Mouse (Mus musculus) limb, embryonic 14.5 days (tissue): ENCODE results near the gene Fgfrl1. TPM values are rescaled to one million over a fixed set of nuclear protein-coding genes. Genes with fewer than 3 reads are reported as not detected.

Experiments used
- ATAC-seq: fragments of 200-750 bp; cut with Nextera tagmentation; 2 replicates; pipeline ENCODE4 v1.8.0; 2017; ENCODE audit warnings: low read depth, moderate number of reproducible peaks, moderate TSS enrichment; ENCODE audit not compliant: low FRiP score
- DNase-seq: peaks from one replicate; pipeline ENCODE4 v3.0.0-alpha.2; 2015; ENCODE audit warnings: low spot score
- H3K27ac ChIP-seq: fragments of 300-500 bp; sonication (generic); replicated peaks from 2 replicates; pipeline ENCODE4 v1.5.1; 2014; ENCODE audit warnings: low read depth, mild to moderate bottlenecking, low read length, moderate library complexity, mixed read lengths
- H3K27me3 ChIP-seq: fragments of 300-500 bp; sonication (generic); 2 replicates; pipeline ENCODE4 v1.6.1; 2014; ENCODE audit warnings: low read length, mixed read lengths; ENCODE audit not compliant: control insufficient read depth, insufficient read depth
- H3K36me3 ChIP-seq: fragments of 300-500 bp; sonication (generic); 2 replicates; pipeline ENCODE4 v1.6.1; 2014; ENCODE audit warnings: mild to moderate bottlenecking, low read length, moderate library complexity, mixed read lengths; ENCODE audit not compliant: control insufficient read depth, insufficient read depth
- H3K4me1 ChIP-seq: fragments of 300-500 bp; sonication (generic); 2 replicates; pipeline ENCODE4 v1.6.1; 2014; ENCODE audit warnings: antibody characterized with exemption, low read length, mixed read lengths; ENCODE audit not compliant: control insufficient read depth, insufficient read depth
- H3K4me2 ChIP-seq: fragments of 300-500 bp; sonication (generic); replicated peaks from 2 replicates; pipeline ENCODE4 v1.6.1; 2014; ENCODE audit warnings: low read depth, mild to moderate bottlenecking, low read length, moderate library complexity; ENCODE audit not compliant: severe bottlenecking
- H3K4me3 ChIP-seq: fragments of 300-500 bp; sonication (generic); replicated peaks from 2 replicates; pipeline ENCODE4 v1.5.1; 2014; ENCODE audit warnings: low read length
- H3K9ac ChIP-seq: fragments of 300-500 bp; sonication (generic); 2 replicates; pipeline ENCODE4 v1.6.1; 2014; ENCODE audit warnings: mild to moderate bottlenecking, low read depth, low read length, moderate library complexity; ENCODE audit not compliant: severe bottlenecking
- H3K9me3 ChIP-seq: fragments of 300-500 bp; sonication (generic); 2 replicates; pipeline ENCODE4 v1.6.1; 2016; ENCODE audit warnings: low read length; ENCODE audit not compliant: control insufficient read depth
- POLR2A ChIP-seq: fragments of 200-500 bp; IDR thresholded peaks from 2 replicates; pipeline ENCODE4 v1.8.0; 2012; ENCODE audit warnings: inconsistent platforms, mild to moderate bottlenecking, moderate library complexity, borderline replicate concordance; ENCODE audit not compliant: insufficient read depth, insufficient read length; ENCODE audit errors: extremely low read depth
- WGBS: fragments of 180-500 bp; shearing (Covaris S2); extraction: QIAGEN DNeasy Blood & Tissue Kit; methylation state at CpG from one replicate; pipeline ENCODE4 v1.1.7; 2014; 5-methylcytosine and 5-hydroxymethylcytosine counted together
- polyA plus RNA-seq, 2 experiments: library from polyadenylated mRNA; depleted of rRNA in 1 of 2; stranded (reverse) in 1 of 2; unstranded in 1 of 2; fragments of >200 nt; fragmentation: Nextera tagmentation in 1 of 2; extraction: Ambion mirVana in 1 of 2; gene quantifications; 2 replicates each; pipeline versions ENCODE4 v1.2.1 to v1.2.3; 2012 to 2014

The Fgfrl1 gene
- polyA plus RNA-seq, 2 experiments, result 46.5 to 119 TPM

DNA sequence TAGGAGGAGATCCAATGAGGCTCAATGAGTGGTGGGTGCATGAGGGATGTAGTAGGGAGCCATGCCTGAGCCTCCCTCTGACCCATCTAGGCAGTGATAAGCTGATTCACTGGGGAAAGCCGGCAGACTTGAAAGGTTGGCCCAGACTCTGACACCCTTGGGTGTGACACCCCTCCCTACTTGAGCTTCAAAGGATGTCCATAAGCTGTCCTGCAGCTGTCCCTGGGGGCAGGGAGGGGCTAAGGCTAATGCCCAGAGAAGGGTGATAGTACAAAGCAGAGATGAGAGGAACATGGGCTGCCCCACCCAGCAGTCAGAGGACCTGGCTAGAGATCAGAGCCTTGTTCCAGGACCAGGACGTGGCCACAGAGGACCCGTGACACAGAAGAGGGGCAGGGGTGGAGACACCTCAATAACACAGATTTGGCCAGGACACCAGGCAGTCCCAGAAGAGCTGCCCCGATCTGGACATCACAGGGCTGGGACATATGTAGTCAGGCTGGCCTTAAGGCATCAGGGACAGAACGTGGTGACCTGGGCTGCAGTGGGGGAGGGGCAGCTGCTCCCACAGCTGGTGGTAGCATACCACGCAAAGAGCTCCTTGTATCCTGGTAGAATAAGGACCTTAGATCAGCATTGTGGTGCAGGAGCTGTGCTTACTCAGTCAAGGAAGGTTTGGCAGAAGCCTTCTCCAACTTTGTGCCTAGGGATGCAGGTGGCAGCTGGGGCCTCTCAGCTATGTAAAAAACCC is 17.0 kb downstream of the Fgfrl1 start:
- 45% methylated on average over 6 of the region's 6 CpGs for WGBS
- Histone ChIP-seq H3K27ac (no peak overlapping the region), H3K4me2 (no peak overlapping the region), H3K4me3 (no peak overlapping the region), H3K9me3 (no peaks in the 10 kb centered on the region), H3K9ac (no peak overlapping the region), H3K4me1 (peaks cover 8% of the 10 kb centered on the region), H3K27me3 (no peaks in the 10 kb centered on the region), H3K36me3 (peaks cover 45% of the 10 kb centered on the region)
- no peak for TF ChIP-seq POLR2A
- DNase-seq (no peak), ATAC-seq (no peak)

DNA sequence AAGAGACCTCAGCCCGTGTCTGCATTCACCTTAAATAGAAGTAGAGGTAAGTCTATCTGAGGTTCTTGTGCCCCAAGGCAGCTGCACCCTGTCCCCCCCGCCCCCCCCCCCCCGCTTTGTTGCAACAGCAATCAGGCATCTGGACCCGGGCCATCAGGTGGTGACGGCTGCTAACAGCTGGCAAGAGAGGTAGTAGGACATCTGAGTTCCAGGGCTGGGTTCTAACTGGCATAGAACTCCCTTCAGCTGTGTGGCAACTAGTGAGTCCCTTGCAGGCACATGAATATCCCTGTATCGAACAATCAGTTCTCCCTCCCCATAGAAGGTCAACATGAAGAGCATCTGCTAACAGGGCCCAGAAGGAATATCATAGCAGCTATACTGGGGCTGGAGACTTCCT is 19.8 kb downstream of the Fgfrl1 start:
- Histone ChIP-seq H3K27ac (no peak overlapping the region), H3K4me1 (peaks cover 13% of the 10 kb centered on the region), H3K9me3 (no peaks in the 10 kb centered on the region), H3K4me2 (no peak overlapping the region), H3K36me3 (peaks cover 17% of the 10 kb centered on the region), H3K4me3 (no peak overlapping the region), H3K27me3 (no peaks in the 10 kb centered on the region), H3K9ac (no peak overlapping the region)
- TF ChIP-seq POLR2A, result no peak
- DNase-seq (no peak), ATAC-seq (no peak)
- WGBS, result 71% methylated on average over 6 of the region's 6 CpGs

DNA sequence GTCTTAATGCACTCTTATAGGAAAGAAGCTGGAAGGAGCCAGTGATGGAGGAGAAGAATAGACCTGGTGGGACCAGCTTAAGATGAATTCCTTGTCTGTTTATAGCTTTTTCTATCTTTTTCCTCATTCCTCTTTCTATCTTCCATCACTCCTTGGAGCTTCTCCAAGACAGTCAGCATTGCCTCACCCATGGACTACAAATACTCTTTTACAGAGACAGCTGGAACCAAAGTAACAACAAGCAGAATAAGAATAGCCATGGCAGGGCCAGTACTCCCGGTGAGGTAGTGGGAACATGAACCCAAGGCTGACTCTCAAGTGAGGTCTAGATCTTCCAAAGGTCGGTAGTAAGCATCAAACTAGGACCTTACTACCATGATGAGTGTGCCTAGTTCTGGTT is 20.9 kb downstream of the Fgfrl1 start:
- Histone ChIP-seq H3K9ac (no peak overlapping the region), H3K4me1 (peaks cover 16% of the 10 kb centered on the region), H3K36me3 (0 out of 2 replicates have a peak, but pooled peaks cover 8% of the 10 kb centered on the region), H3K4me2 (no peak overlapping the region), H3K27me3 (no peaks in the 10 kb centered on the region), H3K4me3 (no peak overlapping the region), H3K9me3 (no peaks in the 10 kb centered on the region), H3K27ac (peak overlapping the region; percentile 79)
- DNase-seq, result no peak
- no peak for TF ChIP-seq POLR2A
- WGBS, result 90% methylated on average over 2 of the region's 2 CpGs
- no peak for ATAC-seq

DNA sequence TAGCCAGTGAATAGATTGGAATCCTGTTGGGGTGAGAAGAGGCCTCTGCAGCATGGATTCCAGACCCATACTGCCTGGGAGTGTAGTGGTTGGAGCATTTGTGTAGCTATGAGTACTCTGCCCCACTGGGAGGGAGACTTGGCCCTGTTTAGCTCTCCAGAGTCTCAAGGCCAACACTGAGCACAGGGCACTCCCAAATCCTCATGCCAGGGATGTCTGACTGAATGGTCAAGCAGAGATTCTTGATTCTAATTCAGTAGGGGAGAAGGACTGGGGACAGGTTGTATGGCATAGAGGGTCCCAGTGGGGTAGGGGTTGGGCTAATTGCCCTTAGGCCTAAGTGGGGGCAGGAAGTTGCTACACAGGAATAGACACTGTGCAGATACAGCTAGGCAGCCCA is 21.5 kb downstream of the Fgfrl1 start:
- ATAC-seq (no peak), DNase-seq (no peak)
- no peak overlapping the region for H3K4me2 ChIP-seq
- TF ChIP-seq POLR2A, result no peak
- peak overlapping the region; percentile 79 for H3K27ac ChIP-seq
- H3K4me1 ChIP-seq, result peaks cover 21% of the 10 kb centered on the region
- no peak overlapping the region for H3K9ac ChIP-seq
- no peak overlapping the region for H3K4me3 ChIP-seq
- no peaks in the 10 kb centered on the region for H3K27me3 ChIP-seq
- H3K9me3 ChIP-seq, result no peaks in the 10 kb centered on the region
- H3K36me3 ChIP-seq, result 0 out of 2 replicates have a peak, but pooled peaks cover 4% of the 10 kb centered on the region

DNA sequence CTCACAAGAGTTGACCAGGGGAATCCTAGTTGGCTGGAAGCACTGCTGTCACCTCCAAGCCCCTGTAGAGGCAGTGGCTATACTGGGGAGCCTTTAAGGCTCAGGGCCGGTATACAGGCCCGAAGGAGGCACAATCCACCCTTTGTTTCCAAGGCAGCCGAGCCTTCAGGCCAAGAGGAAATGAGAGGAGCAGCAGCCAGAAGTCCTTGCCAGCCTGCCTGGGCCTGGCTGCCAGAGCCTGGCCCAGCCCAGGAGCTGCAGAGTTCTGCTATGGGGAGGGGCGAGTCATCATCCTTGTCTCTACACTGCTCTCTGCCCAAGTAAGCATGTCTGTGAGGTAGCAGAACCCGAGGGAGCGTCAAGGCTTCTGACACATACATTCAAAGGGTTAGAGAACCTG is 22.0 kb downstream of the Fgfrl1 start:
- Histone ChIP-seq H3K27me3 (no peaks in the 10 kb centered on the region), H3K4me2 (no peak overlapping the region), H3K4me3 (no peak overlapping the region), H3K4me1 (peaks cover 21% of the 10 kb centered on the region), H3K27ac (peak overlapping the region; percentile 79), H3K9ac (no peak overlapping the region), H3K9me3 (no peaks in the 10 kb centered on the region), H3K36me3 (0 out of 2 replicates have a peak, but pooled peaks cover 4% of the 10 kb centered on the region)
- WGBS, result 60% methylated on average over 6 of the region's 6 CpGs
- peak; percentile 38 for DNase-seq
- peak; percentile 60; the same call in 1 of the 2 replicates for ATAC-seq
- no peak for TF ChIP-seq POLR2A
